Mouse (Mus musculus): ENCODE results near the gene Agpat4.

GRCm38 (mm10) chr17:12206248-12206647, 87.7 kb downstream of the Agpat4 start:
- no peak for TF ChIP-seq CTCF (conservative IDR thresholded peaks at IDR 0.05; ENCODE audit: insufficient read depth, insufficient read length, low read depth, low read length)
- TF ChIP-seq POLR2A (IDR thresholded peaks at IDR 0.05; ENCODE audit: low read depth, low read length) = no peak

Data from kidney, adult 2 months (tissue).